Mouse (Mus musculus) heart, adult 11 months (tissue): ENCODE results near the gene Lipt2.
A peak's percentile ranks its signal among the peaks of the same experiment; 100 is the strongest.

Source experiments
- DNase-seq: peaks from one replicate; pipeline ENCODE4 v3.0.0; 2022

Gene Lipt2

DNA sequence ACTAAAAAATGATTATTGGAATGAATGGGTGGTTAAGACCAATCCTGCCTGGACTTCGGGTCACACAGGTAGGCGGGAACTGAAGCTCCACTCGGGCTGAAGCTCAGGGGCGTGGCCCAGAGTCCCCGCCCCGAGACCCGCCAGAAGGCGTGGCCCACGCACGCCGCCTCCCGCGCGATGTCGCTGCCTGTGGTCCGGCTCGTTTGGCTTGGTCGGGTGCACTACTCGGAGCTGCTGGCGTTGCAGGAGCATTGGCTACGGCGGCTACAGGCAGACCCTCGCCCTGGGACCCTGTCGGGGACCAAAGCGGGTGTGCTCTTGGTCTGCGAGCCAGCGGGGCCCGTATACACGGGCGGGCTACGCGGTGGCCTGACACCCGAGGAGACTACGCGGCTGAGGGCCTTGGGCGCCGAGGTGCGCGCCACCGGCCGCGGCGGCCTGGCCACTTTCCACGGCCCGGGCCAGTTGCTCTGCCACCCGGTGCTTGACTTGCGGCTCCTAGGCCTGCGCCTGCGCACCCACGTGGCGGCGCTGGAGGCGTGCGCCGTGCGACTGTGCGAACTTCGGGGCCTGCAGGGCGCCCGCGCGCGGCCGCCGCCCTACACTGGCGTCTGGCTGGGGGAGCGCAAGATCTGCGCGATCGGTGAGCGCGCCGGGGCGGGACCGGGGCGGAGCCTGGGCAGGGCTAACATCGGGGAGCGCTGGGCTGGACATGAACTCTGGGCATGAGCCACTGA is at the start of gene Lipt2:
Gene Lipt2, plus strand, starts transcription at position 173 of the 737 bp plus-strand sequence.
- DNase-seq: peak; percentile 100

DNA sequence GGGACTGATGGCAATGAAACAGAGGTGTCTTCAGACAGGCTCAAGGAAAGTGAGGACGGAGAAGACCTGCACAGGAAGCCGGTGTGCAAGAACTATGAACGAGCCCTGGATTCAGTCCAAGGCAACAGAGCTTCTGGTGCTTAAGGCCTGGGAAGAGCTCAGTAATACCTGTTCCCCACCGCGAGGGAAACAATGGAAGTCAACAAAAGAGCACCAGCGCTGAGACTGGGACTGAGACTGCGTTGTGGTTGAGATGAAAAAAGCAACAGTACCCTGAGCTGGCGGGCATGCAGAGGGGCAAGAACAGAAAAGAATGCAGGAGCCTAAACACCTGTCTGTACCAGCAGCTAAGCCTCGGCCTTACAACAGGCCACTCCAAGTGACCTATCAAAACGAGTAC is 47.6 kb upstream of the Lipt2 start:
- DNase-seq: peak; percentile 41

DNA sequence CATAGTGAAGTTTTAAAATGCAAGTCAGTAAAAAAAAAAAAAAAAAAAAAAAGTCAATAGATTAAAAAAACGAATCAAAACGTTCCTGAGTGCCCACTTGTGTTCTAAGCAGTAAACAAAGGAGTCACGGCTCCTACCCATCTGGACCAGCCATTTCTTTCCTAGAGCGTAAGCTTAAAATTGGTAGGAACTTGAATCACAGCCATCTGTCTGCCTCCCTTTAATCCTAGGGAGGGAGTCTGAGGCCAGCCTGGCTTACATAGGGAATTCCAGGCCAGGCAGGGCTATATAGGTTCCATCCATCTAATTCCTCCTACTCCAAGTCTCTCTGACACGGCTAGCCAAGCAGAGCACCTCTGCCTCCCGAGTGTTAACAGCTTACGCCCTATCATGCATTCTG is 45.3 kb upstream of the Lipt2 start:
- peak; percentile 81 for DNase-seq

DNA sequence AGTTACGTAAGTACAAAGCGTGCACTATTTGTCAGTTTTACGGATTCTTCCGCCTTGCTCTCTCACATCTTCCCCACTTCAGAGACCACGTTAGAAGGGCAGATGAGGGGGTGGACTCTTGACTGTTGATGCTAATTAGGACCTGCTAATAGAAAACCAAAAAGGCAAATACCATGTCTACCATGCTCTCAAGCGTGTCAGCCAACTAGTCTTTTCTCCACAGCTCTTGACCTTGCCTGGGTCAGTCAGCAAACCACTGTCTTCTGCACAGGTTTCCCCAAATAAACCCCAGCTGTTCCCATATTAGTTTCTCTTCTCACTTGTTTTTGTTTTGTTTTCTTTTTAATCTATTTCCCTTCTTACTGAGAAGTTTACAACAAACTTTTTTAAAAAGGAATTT is 44.8 kb upstream of the Lipt2 start:
- DNase-seq: no peak

DNA sequence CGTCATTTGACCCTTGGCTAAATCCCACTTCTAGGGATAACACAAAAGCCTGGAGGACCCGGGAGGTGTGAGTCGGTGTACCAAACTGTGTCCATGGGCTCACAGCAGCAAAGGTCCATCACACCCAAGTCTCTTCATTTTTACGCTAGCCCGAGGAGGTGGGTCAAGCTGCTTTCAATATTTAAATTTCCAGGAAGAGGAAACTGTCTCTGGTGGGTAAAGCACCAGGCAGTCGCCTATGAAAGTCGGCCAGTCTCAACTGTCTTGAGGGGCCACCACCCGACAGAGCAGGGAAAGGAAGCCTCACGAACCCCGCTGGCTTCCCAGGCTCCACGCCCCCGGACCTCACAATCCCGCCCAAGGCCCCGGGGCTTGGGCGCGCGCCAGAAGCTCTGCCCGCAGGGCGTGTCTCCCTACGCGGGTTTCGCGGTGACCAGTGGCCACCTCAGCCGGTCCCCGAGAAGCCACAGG is 38.3 kb upstream of the Lipt2 start:
- no peak for DNase-seq

DNA sequence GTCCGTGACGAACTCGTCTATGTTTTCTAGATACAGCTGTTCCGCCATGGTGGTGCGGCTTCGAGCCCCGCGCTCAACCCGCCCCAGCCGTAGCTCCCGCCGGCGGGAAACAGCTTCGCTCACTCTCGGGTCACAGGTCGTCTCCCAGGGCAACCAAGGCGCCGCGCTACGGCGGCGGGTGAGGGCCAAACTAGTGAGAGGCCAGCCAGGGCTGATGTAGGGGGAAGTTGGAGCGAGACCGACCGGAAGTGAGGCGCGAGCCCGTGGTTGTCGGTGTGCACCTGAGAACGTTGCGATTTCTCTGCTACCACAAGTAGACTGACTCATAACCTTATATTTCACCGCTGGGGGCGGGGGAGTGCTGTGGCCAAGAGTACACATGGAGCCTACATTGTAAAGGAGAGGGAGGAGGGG is 37.7 kb upstream of the Lipt2 start, which contains the start of gene Pold3:
Gene Pold3, minus strand, starts transcription at position 190 of the 414 bp plus-strand sequence.
- peak; percentile 100 for DNase-seq

DNA sequence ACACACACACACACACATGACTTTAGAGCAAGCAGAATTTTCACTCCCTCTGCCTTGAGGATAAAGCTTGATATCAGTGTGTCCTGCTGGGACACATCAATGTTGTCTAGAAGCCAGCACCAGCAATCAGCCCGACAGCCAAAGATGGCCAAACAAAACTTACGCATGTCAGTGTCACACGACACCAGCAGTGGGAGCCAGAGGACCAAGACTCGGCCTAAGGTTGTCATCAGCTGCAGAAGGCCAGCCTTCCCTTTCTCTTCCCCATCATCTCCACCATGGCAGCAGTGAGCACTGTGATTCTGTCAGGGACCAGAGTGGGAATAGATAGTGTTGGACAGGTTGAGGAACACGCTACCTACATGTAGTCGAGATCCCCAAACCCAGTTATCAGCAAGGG is 35.6 kb upstream of the Lipt2 start:
- no peak for DNase-seq

DNA sequence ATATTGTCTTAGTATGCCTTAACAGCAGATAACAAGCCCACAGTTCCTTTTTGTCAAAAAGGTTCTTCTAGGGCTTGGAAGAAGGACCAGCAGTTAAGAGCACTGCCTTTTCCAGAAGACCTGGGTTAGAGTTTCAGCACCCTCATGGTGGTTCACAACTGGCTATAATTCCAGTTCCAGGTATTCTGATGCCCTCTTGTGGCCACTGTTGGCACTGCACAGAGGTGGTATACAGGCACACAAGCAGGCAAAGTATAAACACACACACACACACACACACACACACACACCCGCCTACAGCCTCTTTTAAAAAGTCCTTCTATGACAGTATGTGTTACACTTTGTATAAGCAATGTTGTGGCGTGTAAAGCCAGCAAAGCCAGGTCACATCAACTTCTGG is 34.9 kb upstream of the Lipt2 start:
- DNase-seq: peak; percentile 88

DNA sequence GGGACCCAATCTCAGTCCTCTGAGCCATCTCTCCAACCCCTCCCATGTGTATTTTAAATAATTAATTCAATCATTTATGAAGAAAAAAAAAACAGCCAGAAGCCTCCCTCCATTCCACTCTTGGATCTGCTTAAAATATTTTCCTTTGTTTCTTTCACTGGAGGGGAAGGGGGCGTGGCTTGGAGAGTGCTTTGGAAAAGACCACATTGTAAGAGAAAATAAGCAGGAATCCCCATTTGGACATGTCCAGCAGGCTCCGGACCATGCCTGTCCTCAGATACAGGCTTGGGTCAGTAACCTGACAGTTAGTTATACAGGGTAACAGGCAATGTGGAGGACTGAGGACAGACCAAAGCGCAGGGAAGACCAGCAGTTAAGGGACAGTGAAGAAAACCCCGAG is 33.9 kb upstream of the Lipt2 start:
- DNase-seq: peak; percentile 90

DNA sequence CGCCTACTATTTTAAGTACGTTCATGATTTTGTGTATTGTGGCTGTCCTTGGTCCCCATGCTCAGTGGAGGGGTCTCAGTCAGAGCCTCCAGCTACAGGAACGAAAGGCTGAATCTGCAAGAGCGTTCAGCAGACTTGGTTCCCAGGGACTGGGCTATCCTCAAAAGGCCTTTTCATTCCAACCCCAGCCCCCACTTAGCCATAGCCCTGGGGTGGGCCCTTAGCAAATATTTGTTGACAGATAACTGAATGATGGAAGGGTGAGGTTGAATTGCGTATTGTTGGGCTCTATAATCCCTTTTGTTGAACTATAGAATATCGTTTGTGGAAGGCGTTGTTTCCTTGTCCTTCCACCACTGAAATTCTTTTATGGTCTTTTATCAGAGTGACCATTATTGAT is 32.6 kb upstream of the Lipt2 start:
- peak; percentile 29 for DNase-seq

DNA sequence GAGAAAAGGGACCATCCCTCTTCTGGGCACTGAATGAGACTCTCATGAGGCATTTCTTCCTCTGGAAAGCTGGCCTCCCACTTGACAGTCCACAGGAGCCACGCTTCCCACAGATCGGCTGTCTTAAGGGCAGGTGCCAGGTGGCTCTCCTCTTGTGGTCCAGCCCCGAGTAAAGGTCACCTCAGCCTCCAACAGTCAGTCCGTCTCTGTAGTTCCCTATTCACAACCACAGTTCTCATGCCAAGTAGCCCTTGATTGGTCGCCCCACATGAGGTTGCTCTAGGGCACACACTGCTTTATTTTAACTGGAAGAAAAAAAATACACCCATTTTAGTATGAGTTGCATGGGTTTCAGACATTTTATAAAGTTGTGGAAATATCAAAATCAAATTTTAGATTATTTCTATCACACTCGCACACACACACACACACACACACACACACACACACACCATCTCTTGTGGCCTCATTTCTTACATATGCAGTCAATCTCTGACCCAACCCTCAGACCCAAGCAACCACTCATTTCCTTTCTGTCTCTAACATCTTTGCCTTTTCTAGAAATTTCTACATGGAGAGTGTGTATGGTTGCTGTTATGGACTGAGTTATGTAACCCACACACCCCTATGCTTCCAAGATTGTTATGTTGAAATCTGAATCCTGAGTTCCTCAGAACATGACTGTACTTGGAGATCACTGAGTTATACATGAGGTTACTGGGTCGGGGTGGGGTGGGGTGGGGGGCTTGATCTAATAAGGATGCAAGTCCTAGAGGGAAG is 30.6 kb upstream of the Lipt2 start:
- DNase-seq: peak; percentile 75

DNA sequence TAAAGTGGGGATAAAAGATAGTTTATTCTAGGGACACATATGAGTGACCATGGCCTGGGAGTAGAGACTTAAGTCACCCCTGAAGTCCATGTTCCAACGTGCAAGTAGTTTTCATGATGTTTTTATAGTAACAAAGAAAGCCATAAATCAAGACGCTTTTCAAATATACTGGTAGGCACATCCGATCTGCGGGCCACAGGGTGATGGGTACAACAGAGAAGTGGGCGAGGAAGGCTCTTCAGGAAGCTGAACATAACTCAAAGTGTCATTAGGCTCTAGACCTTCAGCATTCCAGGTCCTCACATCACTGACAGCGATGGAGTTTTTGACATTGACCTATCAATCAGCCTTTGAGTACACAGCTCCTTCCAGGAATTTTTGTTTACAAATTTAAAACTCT is 28.5 kb upstream of the Lipt2 start:
- DNase-seq: peak; percentile 21

DNA sequence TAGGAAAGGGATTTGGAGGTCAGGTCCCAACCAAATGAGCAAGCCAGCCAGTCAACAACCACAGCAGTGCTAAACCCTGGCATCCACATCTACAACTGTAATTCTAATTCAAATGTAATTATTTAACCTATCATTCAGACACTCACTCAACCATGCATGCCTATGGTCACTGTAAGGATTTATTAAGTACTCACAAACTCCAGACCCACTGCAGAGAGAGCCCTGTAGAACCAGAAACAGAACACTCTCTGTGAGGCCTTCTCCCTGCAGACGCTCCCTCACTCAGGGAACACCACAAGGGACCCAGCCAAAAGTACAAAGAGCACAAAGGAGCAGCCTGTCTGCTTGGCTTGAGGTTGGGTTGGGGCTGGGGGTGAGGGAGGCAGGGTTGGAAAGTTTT is 26.7 kb upstream of the Lipt2 start:
- DNase-seq: peak; percentile 33

DNA sequence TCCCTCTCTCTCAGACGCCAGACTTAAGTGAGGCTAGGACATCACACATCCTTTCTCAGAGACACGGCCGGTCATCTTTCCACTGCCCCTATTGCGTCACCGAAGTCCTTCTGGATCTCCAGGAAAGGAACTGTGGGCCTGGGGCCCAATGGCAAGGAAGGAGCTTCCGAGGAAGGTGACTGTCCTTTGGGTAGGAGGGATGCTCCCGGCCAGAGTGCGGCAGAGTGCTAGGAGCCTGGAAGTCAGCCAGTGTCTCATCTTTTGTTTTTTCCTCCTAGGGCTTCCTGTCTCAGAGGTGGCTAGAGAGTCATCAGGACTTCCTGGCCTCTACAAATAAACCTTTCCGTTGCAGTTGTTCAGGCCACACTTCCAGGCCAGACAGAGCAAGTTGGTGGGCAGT is 22.0 kb upstream of the Lipt2 start:
- peak; percentile 94 for DNase-seq

DNA sequence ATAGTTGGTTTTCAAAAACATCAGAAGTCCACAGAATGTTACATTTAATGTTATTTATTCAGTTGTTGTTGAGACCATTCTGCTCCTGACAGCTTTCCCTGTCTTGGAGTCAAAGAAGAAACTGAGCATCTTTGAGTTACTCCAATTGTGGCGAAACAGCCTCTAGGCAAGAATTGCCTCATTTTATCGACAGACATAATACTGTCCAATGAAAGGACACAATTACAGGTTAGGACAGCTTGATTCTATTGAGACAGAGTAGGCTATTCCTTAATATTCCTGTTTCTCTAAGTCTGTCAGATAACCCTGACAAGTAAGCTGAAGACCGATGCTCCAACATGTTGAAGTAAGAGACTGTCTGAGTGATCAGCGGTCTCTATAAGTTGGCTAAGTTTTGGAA is 21.0 kb upstream of the Lipt2 start:
- no peak for DNase-seq

DNA sequence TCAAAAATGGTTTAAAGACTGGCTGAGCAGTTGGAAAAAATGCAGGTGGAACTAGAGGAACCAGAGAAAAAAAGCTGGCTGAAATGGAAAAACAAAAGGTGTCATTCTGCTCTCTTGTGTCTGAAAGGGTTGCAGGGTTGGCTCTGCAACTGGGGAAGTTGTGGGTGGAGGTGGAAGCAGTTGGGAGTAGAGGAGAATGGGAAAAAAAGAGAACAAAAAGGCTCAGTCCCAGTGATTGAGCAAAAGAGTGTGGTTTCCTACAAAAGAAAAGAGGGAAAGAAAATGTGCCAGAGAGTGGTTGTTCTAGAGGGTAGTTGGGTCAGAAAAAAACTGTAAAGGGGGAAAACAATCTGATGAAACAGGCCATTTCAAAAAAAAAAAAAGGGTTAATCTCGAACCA is 18.5 kb upstream of the Lipt2 start:
- DNase-seq: no peak

DNA sequence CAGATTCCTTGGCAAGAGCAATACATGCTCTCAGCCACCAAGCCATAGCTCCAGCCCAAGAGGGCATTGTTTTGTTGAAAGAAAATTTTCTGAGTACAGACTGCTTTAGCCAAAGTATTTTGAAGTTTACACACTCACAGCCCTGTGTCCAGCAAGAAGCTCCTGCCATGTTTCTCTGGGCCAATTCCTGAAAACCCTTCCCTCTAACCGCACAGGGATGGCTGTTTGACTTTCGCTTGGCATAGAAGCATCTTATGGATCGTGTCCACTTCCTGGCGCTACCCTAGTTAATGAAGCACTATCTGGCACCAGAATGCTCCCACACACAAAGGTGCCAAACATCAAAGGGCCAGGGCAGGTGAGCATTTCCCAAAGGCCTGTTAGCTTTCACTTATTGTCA is 10.5 kb upstream of the Lipt2 start:
- DNase-seq: peak; percentile 80

DNA sequence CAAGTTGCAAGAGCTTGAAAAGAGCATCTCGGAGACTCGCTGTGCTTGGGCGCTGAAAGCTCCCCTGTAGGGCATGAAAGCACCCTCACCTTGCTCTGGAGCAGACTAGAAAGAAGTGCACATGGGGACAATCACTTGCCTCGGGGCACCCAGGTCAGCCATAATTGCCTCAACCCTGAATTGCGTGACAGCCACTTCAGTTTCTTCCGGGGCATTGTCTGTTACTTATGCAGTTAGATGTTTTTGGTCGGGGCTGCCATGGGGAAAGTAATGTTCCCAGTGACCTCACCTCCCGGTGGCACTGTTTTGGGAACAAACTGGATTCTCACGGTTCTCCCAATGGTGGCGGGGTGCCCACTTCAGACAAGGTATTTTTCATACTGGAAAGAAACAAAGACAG is 9.0 kb upstream of the Lipt2 start:
- DNase-seq: peak; percentile 85

DNA sequence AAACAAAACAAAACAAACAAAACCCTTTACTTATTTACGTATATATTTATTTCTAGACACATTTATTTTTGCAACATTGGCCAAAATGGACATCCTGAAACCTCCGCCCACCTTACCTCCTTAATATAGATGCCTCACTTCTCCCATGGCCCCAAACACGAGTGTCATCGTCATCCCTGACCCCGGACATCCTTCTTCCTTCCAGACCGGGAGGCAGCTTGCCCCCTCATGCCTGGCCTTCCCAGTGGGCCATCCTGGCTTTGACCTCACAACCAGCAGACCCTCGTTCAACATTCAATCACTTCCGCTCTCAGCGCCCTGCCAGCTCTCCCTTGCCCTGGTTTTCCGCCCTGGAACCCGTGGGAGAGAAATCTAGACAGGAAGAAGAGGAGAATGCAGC is 8.5 kb upstream of the Lipt2 start:
- DNase-seq: peak; percentile 86

DNA sequence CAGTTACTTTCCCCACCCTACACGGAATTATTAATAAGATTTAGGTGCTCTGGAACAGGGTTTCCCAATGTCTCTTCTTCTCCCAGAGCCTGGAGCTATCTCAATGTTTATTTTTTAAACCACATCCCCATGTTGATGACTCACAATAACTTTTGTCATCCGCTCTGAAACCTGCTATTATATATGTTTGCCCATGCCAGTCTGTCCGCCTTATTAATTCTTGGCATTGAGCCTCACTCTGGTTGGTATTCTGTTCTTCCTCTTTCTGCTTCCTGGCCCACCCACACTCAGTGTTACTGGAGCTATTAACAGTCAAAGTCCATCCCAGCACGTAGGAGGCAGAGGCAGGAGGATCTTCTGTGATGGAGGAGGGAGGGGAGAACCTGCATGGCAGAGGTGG is 1.4 kb upstream of the Lipt2 start:
- DNase-seq: peak; percentile 87

DNA sequence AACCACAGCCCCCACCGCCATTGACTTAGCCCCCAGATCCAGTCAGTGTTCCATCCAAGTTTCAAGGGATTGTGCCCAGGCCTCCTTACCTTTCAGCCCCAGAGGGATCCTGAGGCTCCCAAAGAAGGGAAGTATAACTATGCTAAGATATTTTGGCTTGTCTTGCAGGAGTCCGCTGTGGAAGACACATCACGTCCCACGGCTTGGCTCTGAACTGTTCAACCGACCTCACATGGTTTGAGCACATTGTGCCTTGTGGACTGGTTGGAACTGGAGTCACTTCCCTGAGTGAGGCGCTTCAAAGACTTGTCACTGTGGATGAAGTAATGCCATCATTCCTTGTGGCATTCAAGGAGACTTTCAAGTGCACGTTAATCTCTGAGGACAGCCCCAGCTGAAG is 929 bp downstream of the Lipt2 start:
- no peak for DNase-seq

DNA sequence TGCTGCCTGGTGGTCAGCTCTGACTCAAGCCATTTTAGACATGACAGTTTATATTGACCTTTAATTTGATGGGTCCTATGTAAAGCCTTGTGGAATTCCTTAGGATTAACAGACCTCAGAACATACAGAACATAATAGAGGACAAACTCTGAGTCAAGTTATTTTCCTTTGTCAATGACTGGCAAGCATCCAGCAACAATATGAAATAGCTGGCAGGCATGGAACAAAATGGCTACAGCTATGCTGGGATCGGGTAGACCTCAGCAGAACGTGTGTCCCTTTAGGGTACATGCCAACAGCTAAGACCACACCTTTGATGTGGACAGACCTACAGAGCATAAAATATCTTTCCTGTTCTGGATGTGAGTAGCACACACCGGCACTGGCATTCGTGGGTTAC is 4.4 kb downstream of the Lipt2 start:
- peak; percentile 71 for DNase-seq

DNA sequence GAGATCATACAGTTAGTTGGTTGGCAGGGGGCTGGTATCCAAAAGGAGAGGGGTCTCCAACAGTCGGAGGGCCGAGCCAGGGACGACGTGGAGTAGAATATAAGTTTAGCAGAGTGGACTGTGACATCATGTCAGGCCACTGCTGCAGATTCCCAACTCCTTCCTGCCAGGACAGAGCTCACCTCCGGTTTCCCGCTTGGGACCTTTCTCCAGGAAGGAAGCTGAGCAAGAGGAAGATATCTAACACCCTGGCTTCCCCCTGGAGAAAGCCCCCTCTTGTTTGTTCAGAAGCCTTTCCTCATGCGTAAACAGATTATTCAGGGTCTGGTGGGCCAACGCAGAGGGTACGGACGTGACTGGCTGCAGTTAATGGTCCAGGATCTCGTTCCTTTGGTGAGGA is 9.6 kb downstream of the Lipt2 start:
- DNase-seq: peak; percentile 92

DNA sequence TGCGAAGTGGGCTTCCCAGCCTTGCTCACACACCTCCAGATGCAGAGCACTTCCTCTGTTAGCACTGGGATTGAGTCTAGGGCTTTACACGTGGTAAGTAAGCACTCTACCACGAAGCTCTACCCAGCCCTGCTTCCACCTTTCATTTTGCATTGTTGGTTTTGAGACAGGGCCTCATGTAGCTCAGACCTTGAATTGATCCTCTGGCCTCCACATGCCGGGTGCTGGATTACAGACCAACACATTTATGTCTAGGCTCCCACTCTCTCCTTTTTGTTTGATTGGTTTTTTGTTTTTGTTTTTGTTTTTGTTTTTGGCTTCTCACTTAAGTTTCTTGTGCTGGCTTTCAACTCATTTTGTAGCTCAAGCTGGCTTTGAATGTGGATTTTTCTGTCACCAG is 11.7 kb downstream of the Lipt2 start:
- DNase-seq: peak; percentile 69
